Mouse (Mus musculus): ENCODE data around the gene Eml5. TPM values are rescaled to one million over a fixed set of nuclear protein-coding genes. Genes with fewer than 3 reads are reported as not detected.

The Eml5 gene
- total and polyA plus RNA-seq, 3 experiments, result 2.4 to 3.8 (median 2.5) TPM

DNA sequence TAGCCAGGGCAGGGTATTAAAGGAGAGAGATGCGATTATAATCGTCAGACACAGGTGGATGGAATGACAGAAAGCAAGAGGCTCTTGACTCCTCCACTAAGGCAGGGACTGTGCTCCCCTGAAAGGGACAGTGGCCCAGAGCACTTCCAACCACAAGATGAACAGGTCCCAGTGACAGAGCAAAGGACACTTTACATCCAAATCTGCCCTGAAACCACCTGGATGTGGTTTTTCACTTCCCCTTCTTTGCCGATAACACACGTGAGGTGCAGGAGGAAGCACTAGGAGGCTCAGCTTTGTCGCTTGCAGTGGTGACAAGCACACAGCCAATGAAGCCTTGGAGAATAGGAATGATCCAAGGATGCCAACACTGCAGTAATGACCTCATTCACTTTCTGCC lies 101.0 kb downstream of the Eml5 start:
- H3K4me1 ChIP-seq (ENCODE audit: control insufficient read depth, insufficient read depth, low read length), result no peaks in the 10 kb centered on the region
- no peaks in the 10 kb centered on the region for H3K27me3 ChIP-seq (ENCODE audit: control insufficient read depth, insufficient read depth, low read length)
- H3K4me3 ChIP-seq, result no peak overlapping the region
- TF ChIP-seq POLR2A (IDR thresholded peaks at IDR 0.05; ENCODE audit: insufficient read depth, low read depth, low read length) (no peak), EP300 (IDR thresholded peaks at IDR 0.05; ENCODE audit: insufficient read depth, low read depth, low read length) (no peak)
- no peak overlapping the region for H3K27ac ChIP-seq
- WGBS, result 77% methylated on average over 5 of the region's 5 CpGs
- no peak for DNase-seq
- no peak overlapping the region for H3K9ac ChIP-seq (ENCODE audit: low read depth, low read length)
- H3K79me2 ChIP-seq (replicated peaks; ENCODE audit: control insufficient read depth, insufficient read depth, low read length), result no peaks in the 10 kb centered on the region
- intact Hi-C loops (cut with DNase I), result no loop called here
- H3K36me3 ChIP-seq (ENCODE audit: control insufficient read depth, insufficient read depth, low read length), result no peaks in the 10 kb centered on the region

DNA sequence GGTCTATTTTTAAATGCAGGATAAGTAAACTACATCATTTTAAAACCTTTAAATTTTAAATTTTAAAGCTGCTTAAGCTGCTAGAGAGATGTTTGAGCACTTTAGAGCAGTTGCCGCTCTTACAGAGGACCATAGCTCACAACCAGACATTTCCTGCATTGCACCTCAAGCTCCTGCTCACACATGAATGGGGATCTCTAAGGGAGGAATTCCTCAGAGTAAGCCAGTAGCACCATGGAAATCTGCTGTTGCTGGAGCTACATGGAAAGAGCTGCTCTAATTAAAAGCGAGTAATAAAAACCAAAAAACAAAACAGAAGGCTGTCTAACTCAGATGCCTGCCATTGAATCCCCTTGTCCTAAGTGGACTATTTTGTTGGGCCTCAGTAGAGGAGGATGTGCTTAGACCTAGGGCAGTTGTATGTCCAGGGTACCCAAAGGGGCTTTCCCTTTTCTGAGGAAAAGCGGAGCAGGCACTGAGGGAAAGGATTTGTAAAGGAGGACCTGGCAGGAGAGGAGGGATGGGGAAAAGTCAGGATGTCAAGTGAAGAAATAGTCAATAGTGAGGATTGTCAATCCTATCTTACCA lies 105.5 kb downstream of the Eml5 start:
- TF ChIP-seq CTCF (IDR thresholded peaks at IDR 0.05) (no peak), EP300 (IDR thresholded peaks at IDR 0.05; ENCODE audit: insufficient read depth, low read depth, low read length) (no peak), POLR2A (IDR thresholded peaks at IDR 0.05; ENCODE audit: insufficient read depth, low read depth, low read length) (no peak)

DNA sequence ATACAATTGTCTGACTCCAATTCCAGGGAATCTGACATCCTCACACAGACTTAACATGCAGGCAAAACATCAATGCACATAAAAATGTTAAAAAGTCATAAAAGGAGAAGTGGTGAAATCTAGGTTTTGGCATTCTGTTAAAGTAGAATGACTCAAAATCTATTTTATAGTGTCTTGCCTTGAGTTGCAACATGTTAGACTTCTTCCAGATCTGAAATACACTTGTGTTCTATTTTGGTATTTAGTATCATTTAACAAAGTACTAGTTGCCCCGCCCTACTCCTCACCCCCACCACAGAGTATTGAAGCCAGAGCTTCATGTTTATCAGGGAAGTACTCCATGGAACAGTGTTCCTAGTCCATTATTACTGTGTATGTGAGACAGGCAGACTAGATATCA lies 117.0 kb downstream of the Eml5 start:
- no peak overlapping the region for H3K9ac ChIP-seq (ENCODE audit: low read depth, low read length)
- intact Hi-C loops (cut with DNase I), result no loop called here
- H3K27ac ChIP-seq, result no peak overlapping the region
- no peaks in the 10 kb centered on the region for H3K27me3 ChIP-seq (ENCODE audit: control insufficient read depth, insufficient read depth, low read length)
- H3K4me3 ChIP-seq, result no peak overlapping the region
- H3K4me1 ChIP-seq (ENCODE audit: control insufficient read depth, insufficient read depth, low read length), result no peaks in the 10 kb centered on the region
- H3K36me3 ChIP-seq (ENCODE audit: control insufficient read depth, insufficient read depth, low read length), result peaks cover 4% of the 10 kb centered on the region
- H3K79me2 ChIP-seq (replicated peaks; ENCODE audit: control insufficient read depth, insufficient read depth, low read length), result no peaks in the 10 kb centered on the region
- no peak for TF ChIP-seq CTCF (IDR thresholded peaks at IDR 0.05)
- no peak for TF ChIP-seq POLR2A (IDR thresholded peaks at IDR 0.05; ENCODE audit: insufficient read depth, low read depth, low read length)
- TF ChIP-seq EP300 (IDR thresholded peaks at IDR 0.05; ENCODE audit: insufficient read depth, low read depth, low read length), result no peak
- WGBS, result 67% methylated on average over 1 of the region's 1 CpGs
- no peak for DNase-seq

More for the DNA sequence above, 105.5 kb downstream of the Eml5 start:
- intact Hi-C loops (cut with DNase I), result no loop called here
- no peaks in the 10 kb centered on the region for H3K27me3 ChIP-seq (ENCODE audit: control insufficient read depth, insufficient read depth, low read length)
- no peak for DNase-seq
- H3K27ac ChIP-seq, result no peak overlapping the region
- H3K4me1 ChIP-seq (ENCODE audit: control insufficient read depth, insufficient read depth, low read length), result no peaks in the 10 kb centered on the region
- no peak overlapping the region for H3K9ac ChIP-seq (ENCODE audit: low read depth, low read length)
- 96% methylated on average over 3 of the region's 3 CpGs for WGBS
- no peak overlapping the region for H3K4me3 ChIP-seq
- H3K36me3 ChIP-seq (ENCODE audit: control insufficient read depth, insufficient read depth, low read length), result peaks cover 2% of the 10 kb centered on the region; the same call in 1 of the 2 replicates
- H3K79me2 ChIP-seq (replicated peaks; ENCODE audit: control insufficient read depth, insufficient read depth, low read length), result no peaks in the 10 kb centered on the region

DNA sequence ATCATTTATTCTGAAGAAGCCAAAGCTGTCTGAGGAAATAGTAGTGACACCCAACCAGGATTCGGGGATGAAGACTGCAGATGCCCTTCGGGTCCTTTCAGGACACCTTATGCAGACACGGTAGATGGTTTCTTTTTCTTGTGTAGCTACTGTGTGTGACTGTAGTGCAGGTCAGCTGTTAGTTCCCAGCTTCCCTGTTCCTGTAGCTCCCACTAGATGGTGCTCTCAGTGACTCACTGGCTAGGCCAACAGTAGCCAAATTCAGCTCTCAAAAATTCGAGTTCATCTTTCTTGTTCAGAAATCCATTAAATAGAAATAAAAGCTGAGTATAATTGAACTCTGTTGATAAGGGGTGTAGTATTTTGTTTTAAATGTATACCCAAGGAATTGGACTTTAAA lies 122.1 kb downstream of the Eml5 start:
- Histone ChIP-seq H3K4me1 (ENCODE audit: control insufficient read depth, insufficient read depth, low read length) (no peaks in the 10 kb centered on the region), H3K36me3 (ENCODE audit: control insufficient read depth, insufficient read depth, low read length) (peaks cover 6% of the 10 kb centered on the region), H3K27me3 (ENCODE audit: control insufficient read depth, insufficient read depth, low read length) (no peaks in the 10 kb centered on the region), H3K79me2 (replicated peaks; ENCODE audit: control insufficient read depth, insufficient read depth, low read length) (no peaks in the 10 kb centered on the region), H3K9ac (ENCODE audit: low read depth, low read length) (no peak overlapping the region), H3K27ac (no peak overlapping the region), H3K4me3 (no peak overlapping the region)
- 75% methylated on average over 4 of the region's 4 CpGs for WGBS
- peak; percentile 73 for TF ChIP-seq CTCF (IDR thresholded peaks at IDR 0.05)
- no peak for TF ChIP-seq EP300 (IDR thresholded peaks at IDR 0.05; ENCODE audit: insufficient read depth, low read depth, low read length)
- intact Hi-C loops (cut with DNase I), result no loop called here
- DNase-seq, result no peak

DNA sequence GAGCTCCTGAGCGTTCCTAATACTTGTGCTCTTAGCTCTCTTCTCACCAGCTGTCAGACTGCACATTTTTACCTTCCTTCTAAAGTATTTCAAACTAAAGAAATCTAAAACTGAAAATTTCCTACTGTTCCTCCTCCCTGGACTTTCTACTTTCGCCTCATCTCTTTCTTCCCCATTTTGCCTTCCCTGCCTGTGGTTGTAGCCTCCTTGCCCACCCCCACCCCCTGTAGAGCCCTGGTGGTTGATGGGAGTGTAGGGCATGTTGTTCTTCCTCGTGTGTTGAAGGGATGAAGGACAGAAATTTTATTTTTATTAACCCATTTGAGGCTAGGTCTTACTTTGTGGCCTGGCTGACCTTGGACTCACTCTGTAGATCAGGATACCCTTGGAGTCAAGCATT lies 123.8 kb downstream of the Eml5 start:
- H3K36me3 ChIP-seq (ENCODE audit: control insufficient read depth, insufficient read depth, low read length), result peaks cover 4% of the 10 kb centered on the region
- H3K79me2 ChIP-seq (replicated peaks; ENCODE audit: control insufficient read depth, insufficient read depth, low read length), result no peaks in the 10 kb centered on the region
- DNase-seq, result no peak
- no peaks in the 10 kb centered on the region for H3K27me3 ChIP-seq (ENCODE audit: control insufficient read depth, insufficient read depth, low read length)
- H3K9ac ChIP-seq (ENCODE audit: low read depth, low read length), result no peak overlapping the region
- no peak overlapping the region for H3K27ac ChIP-seq
- intact Hi-C loops (cut with DNase I), result no loop called here
- TF ChIP-seq CTCF (IDR thresholded peaks at IDR 0.05) (no peak), POLR2A (IDR thresholded peaks at IDR 0.05; ENCODE audit: insufficient read depth, low read depth, low read length) (no peak), EP300 (IDR thresholded peaks at IDR 0.05; ENCODE audit: insufficient read depth, low read depth, low read length) (no peak)
- no peaks in the 10 kb centered on the region for H3K4me1 ChIP-seq (ENCODE audit: control insufficient read depth, insufficient read depth, low read length)
- no peak overlapping the region for H3K4me3 ChIP-seq
- WGBS, result 65% methylated on average over 3 of the region's 3 CpGs

DNA sequence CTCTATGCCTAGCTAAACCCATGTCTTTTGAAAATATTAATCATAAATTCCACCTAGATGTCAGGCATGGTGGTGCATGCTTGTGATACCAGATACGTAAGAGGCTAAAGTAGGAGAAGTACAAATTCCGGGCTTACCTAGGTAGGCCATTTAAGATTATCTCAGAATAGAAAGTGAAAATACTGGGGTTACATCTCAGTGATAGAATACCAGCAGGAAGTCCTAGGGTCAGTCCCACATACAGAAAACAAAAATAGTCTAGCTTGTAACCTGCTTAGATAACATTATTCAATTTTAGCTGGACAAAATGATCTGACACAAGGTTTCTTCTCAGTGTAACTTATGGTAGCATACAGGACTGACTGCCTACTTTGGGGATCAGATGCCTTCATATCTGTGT lies 135.0 kb downstream of the Eml5 start:
- Histone ChIP-seq H3K27ac (no peak overlapping the region), H3K27me3 (ENCODE audit: control insufficient read depth, insufficient read depth, low read length) (no peaks in the 10 kb centered on the region), H3K36me3 (ENCODE audit: control insufficient read depth, insufficient read depth, low read length) (peaks cover 23% of the 10 kb centered on the region), H3K79me2 (replicated peaks; ENCODE audit: control insufficient read depth, insufficient read depth, low read length) (no peaks in the 10 kb centered on the region), H3K4me1 (ENCODE audit: control insufficient read depth, insufficient read depth, low read length) (no peaks in the 10 kb centered on the region; the same call in 1 of the 2 replicates), H3K9ac (ENCODE audit: low read depth, low read length) (no peak overlapping the region), H3K4me3 (no peak overlapping the region)
- intact Hi-C loops (cut with DNase I), result no loop called here
- 62% methylated on average over 2 of the region's 2 CpGs for WGBS
- TF ChIP-seq POLR2A (IDR thresholded peaks at IDR 0.05; ENCODE audit: insufficient read depth, low read depth, low read length), result no peak
- TF ChIP-seq CTCF (IDR thresholded peaks at IDR 0.05), result no peak
- no peak for TF ChIP-seq EP300 (IDR thresholded peaks at IDR 0.05; ENCODE audit: insufficient read depth, low read depth, low read length)
- no peak for DNase-seq

Data from heart, adult 2 months (tissue).